Mouse (Mus musculus) layer of hippocampus, adult 8-10 months (tissue): ENCODE data around the gene Wbp1l. TPM values are rescaled to one million over a fixed set of nuclear protein-coding genes. Genes with fewer than 3 reads are reported as not detected.

ENCODE experiments used
- DNase-seq, 2 experiments: peaks; one replicate each; pipeline ENCODE4 v3.0.0; 2022; ENCODE audit warnings: low spot score in 2 of 2
- total RNA-seq, 4 experiments: library from RNA; stranded (reverse); gene quantifications; 2 replicates each; pipeline ENCODE4 v1.2.4; 2022

Wbp1l gene
- total RNA-seq, 4 experiments from 2014 or later = 40.2 to 43.3 (median 41.6) TPM

- DNase-seq = no peak
Observed at GRCm38 (mm10) chr19:46629807-46630206, 30.9 kb downstream of the Wbp1l start.

- no peak for DNase-seq
Observed at GRCm38 (mm10) chr19:46631637-46632036, 32.8 kb downstream of the Wbp1l start.

GRCm38 (mm10) chr19:46635766-46636165, 36.9 kb downstream of the Wbp1l start:
- DNase-seq = no peak

GRCm38 (mm10) chr19:46637598-46637997, 38.7 kb downstream of the Wbp1l start:
- DNase-seq = no peak

- DNase-seq = no peak
Observed at GRCm38 (mm10) chr19:46639053-46639452, 40.2 kb downstream of the Wbp1l start.

GRCm38 (mm10) chr19:46639496-46639895, 40.6 kb downstream of the Wbp1l start:
- no peak for DNase-seq

- no peak for DNase-seq
Observed at GRCm38 (mm10) chr19:46640780-46641179, 41.9 kb downstream of the Wbp1l start.

- DNase-seq = peak in 1 of 2 experiments; percentile 31
Observed at GRCm38 (mm10) chr19:46641420-46642085, 42.7 kb downstream of the Wbp1l start.

GRCm38 (mm10) chr19:46642136-46642753, 43.4 kb downstream of the Wbp1l start:
- no peak for DNase-seq

- DNase-seq = no peak
Observed at GRCm38 (mm10) chr19:46643236-46643635, 44.4 kb downstream of the Wbp1l start.

GRCm38 (mm10) chr19:46644343-46644792, 45.5 kb downstream of the Wbp1l start:
- DNase-seq = no peak

GRCm38 (mm10) chr19:46644793-46645602, 46.1 kb downstream of the Wbp1l start:
- DNase-seq = no peak

- no peak for DNase-seq
Observed at GRCm38 (mm10) chr19:46646041-46646481, 47.2 kb downstream of the Wbp1l start.

GRCm38 (mm10) chr19:46647254-46647653, 48.4 kb downstream of the Wbp1l start:
- no peak for DNase-seq

- DNase-seq = no peak
Observed at GRCm38 (mm10) chr19:46647850-46648249, 49.0 kb downstream of the Wbp1l start.

- no peak for DNase-seq
Observed at GRCm38 (mm10) chr19:46648565-46648964, 49.7 kb downstream of the Wbp1l start.

GRCm38 (mm10) chr19:46653188-46653587, 54.3 kb downstream of the Wbp1l start:
- DNase-seq = no peak

- DNase-seq = no peak
Observed at GRCm38 (mm10) chr19:46653616-46654235, 54.8 kb downstream of the Wbp1l start.

- DNase-seq = no peak
Observed at GRCm38 (mm10) chr19:46655626-46656025, 56.7 kb downstream of the Wbp1l start.

- DNase-seq = no peak
Observed at GRCm38 (mm10) chr19:46656151-46656840, 57.4 kb downstream of the Wbp1l start.
